Mouse (Mus musculus) CD8-positive naive resting alpha-beta T cell, adult 2 months (primary cell): Measurements from ENCODE around the gene Scaf8.
"Not testable (repeated sequence)": the region's sequence is repeated elsewhere in the genome, so short reads cannot be mapped to it uniquely, and the experiment has no call there.

ENCODE experiments used
- DNase-seq, 2 experiments: peaks; one replicate each; pipeline ENCODE4 v3.0.0; 2022; ENCODE audit warnings: low read depth in 2 of 2, low spot score in 2 of 2

Gene Scaf8

GRCm38 (mm10) chr17:3114720-3115379 is at the start of gene Scaf8:
TSS of gene Scaf8 (plus strand) at chr17:3114972.
- peak; percentile 87 to 88 for DNase-seq

GRCm38 (mm10) chr17:3075166-3075872 is 39.5 kb upstream of the Scaf8 start:
- DNase-seq = peak in 1 of 2 experiments; percentile 24

DNA sequence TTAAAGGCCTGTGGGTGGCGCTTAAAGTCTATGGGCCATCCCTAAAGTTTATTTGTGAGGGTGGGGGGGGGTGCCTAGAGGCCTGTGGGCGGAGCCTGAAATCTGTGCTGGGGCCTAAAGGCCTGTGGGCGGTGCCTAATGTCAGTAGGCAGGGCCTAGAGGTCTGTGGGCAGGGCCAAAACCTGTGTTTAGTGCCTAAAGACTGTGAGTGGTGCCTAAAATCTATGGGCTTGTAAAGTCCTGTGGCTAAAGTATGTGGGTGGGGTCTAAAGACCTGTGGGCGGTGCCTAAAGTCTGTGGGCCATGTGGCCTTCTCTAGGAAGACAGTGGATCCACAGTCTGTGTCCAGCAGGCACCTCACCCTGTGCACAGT is 38.9 kb upstream of the Scaf8 start:
- no peak for DNase-seq

DNA sequence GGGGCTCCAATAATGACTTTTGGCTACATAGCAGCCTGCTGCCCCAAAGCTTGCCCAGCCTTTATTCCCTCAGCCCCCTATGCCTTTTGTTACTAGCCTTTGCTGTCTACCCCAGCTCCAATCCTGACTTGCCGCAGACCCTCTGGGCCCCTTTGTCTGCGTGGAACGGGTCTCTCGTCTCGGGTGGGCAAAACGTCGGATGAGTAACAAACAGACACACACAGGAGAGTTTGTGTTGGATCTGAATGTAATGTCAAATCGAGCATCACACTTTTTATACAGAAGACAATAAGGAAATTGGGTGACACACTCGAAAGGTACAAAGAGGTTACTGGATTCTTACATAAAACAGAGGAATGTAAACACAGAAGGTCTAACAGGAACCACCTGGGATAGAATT is 36.8 kb upstream of the Scaf8 start:
- not testable (repeated sequence) for DNase-seq

- DNase-seq = not testable (repeated sequence)
Measured at GRCm38 (mm10) chr17:3080587-3081349, 34.0 kb upstream of the Scaf8 start.

- DNase-seq = peak; percentile 84 to 85
Measured at GRCm38 (mm10) chr17:3081512-3082100, 33.2 kb upstream of the Scaf8 start.

DNA sequence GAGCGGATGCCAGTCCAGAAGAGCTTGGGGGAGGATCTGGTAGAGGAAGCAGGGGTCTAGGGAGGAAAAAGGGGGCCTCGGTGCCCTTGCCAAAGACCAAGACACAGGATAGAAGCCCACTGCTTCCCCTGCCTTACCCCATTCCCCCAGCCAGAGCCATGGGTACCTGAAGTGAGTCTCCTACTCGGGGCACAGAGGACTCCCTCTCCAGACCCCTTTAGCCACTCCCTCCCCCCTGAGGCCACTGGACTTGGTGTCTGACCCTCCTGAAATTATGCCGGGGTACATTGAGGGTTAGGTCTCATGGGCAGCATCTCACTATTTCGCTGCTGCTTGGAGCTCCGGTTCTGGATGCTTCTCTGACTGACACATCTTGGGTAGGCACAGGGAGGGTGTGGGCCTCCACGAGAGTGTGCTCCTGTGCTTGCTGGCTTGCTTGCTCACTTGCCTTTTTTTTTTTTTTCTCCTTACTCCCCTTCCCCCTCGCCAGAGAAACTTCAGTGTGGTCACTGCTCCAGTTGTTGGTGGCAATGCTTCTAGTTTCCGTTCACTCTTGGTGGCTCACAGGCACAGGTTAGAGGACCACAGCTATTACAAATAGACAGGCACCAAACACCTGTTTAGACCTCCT is 32.5 kb upstream of the Scaf8 start:
- DNase-seq = peak; percentile 43 to 48

DNA sequence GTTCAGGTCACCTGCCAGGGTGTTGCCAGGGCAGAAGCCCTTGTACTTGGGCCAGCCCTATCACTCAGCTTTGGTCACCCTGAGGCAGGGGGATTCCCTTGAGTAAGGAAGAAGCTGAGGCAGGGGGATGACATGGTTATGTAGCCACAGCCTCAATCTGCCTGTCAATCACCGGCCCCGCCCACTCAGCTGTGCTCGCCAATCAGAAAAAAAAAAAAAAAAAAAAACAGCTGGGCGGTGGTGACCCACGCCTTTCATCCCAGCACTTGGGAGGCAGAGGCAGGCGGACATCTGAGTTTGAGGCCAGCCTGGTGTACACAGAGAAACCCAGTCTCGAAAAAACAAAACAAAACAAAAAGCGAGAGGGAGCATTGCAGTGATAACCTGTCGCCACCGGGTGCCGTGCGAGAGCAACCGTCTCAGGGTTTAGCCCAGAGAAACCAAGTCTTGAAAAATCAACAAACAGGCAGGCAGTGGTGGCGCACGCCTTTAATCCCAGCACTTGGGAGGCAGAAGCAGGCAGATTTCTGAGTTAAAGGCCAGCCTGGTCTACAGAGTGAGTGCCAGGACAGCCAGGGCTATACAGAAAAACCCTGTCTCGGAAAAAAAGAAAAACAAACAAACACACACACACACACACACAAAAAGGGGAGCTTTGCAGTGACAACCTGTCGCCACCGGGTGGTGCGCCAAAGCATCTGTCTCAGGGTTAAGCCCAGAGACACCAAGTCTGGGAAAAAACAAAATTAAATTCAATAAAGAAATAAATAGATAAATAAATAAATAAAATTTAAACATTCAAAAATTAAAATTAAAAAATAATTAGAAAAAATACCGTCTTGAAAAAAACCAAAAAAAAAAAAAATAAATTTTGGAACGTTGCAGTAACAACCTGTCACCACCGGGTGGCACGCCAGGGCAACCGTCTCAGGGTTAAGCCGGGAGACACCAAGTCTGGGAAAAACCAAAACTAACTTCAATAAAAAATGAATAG is 31.7 kb upstream of the Scaf8 start:
- peak; percentile 50 to 71 for DNase-seq

DNA sequence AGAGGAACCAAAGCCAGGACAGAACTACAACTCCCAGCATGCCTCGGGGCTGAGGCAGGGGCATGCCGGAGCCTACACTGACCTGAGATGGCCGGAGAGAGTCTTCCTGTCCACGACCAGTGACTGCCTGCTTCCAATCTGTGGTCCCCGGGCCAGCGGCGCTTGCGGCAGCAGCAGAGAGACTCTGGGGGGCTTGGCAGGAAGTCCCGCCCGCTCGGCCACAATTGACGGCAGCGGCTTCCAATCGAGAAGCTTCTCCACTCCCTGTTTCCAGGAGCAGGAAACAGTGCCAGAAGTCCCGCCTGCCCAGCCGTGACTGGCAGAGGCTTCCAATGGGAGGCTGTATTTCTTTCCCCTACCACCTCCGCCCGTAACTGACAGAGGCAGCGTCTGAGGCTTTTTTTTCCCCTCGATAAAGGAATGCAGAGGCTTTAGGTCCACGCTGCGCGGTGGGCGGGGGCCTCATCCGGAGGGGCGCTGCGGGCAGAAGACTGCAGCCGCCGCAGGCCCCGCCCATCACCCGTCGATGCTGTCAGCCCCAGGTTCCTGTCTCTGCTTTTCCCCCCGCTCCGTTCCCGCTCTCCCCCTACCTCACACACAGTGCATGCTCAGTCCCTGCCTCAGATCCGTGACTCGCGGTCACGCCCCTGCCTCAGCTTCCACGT is 30.8 kb upstream of the Scaf8 start:
- peak; percentile 85 to 88 for DNase-seq

GRCm38 (mm10) chr17:3084551-3084930 is 30.2 kb upstream of the Scaf8 start:
- peak; percentile 73 to 81 for DNase-seq

GRCm38 (mm10) chr17:3085152-3085551 is 29.6 kb upstream of the Scaf8 start:
- DNase-seq = no peak

DNA sequence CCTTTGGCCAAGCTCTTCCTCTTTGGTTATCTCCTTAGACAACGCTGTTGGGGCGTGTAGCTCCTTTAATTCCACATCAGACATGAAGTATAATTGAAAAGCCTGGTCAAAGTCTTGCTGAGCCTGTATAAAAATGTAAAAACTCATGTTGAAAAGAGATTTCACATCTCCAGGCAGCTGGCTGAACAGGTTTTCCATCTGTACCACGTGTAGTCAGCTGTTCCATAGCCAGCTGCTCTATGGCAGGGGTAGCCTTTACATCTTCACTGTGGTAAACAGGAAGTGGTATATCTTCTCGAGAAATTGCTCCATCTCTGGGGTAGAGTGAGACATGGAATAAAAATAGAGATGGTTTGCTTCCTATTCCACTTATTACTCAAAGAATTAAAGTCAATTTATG is 22.1 kb upstream of the Scaf8 start:
- no peak for DNase-seq

GRCm38 (mm10) chr17:3099273-3099672 is 15.5 kb upstream of the Scaf8 start:
- DNase-seq = not testable (repeated sequence)

DNA sequence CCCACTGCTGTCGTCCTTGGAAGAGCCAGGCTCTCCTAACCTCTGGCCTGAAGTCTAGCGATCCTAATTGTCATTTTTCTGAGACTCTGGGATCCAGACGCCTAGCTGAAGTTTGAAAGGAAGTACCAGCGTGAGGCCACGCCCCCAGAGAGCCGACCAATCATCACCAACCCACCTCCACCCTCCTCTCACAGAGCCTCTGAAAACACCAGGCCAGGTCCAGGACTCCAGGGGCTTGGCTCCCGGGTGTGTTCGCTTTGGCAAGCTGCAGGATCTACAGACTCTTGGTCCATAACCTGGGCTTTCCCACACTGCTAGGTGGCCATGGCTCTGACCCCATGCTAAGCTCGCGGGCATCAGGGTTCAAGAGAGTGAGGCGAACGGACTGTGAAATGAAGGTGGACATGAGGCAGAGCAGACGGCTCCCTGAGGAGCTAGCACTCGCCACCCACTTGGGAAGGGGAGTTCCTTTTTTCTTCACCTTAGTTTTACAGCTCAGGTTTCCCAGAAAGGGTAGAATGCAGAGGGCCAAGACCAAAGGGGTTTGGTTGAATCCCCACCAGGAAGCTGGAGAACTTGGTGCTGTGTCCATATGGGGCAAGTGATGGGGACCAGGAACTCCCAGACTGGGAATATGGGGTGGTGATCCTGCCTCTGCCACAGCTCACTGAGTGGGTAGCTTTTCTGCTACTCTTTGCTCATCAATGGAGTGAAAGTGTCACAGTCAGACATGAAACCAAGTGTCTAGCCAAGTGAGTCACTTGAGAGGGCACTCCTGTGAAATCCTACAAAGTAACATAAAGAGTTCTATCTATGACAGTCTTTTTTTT is 12.2 kb upstream of the Scaf8 start:
- peak; percentile 39 to 40 for DNase-seq

GRCm38 (mm10) chr17:3104154-3104931 is 10.4 kb upstream of the Scaf8 start:
- DNase-seq = no peak

DNA sequence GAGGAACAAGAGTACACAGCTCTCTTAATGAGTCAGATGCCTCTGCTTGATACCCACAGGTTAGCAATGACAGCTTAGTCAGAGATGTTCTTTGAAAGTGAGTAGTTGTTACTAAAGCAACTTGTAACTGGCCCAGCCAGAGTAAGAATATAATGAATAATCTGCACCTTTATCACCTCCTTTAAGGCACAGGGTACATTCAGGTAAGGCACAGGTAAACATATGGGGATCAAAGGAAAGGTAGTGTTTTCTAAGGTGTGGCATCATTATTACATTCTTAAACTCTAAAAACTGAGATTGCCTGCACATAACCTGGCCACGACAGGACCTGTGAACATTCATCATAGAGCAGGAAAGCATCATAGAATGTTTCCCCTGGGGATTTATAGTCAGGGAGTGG is 9.8 kb upstream of the Scaf8 start:
- DNase-seq = no peak

- DNase-seq = no peak
Measured at GRCm38 (mm10) chr17:3113737-3114357, 925 bp upstream of the Scaf8 start.
